Comparison of ENCODE assay signal across 8 mouse cellular contexts in genomic region chr15:99449751-99450280, GRCm38 (mm10). TPM values are rescaled to one million over a fixed set of nuclear protein-coding genes. Genes with fewer than 3 reads are reported as not detected.
DNase-seq lines count a peak whose midpoint lies in the region; ATAC-seq and TF ChIP-seq lines count a peak whose summit lies in the region.

No protein-coding gene starts in this region.

- no peak for ATAC-seq in lung, embryonic 14.5 days (ENCODE audit: insufficient read depth)
- no peak for ATAC-seq in forebrain, embryonic 16.5 days
- peak; percentile 67 for ATAC-seq in liver, postnatal 0 days

- 54% methylated on average over 8 of the region's 8 CpGs for WGBS in lung, embryonic 14.5 days
- 85% methylated on average over 8 of the region's 8 CpGs for WGBS in forebrain, embryonic 16.5 days
- 37% methylated on average over 8 of the region's 8 CpGs for WGBS in liver, postnatal 0 days (ENCODE audit: insufficient replicate concordance)

- H3K4me2 ChIP-seq in lung, embryonic 14.5 days, result 0 out of 2 replicates have a peak overlapping the region, but pooled peaks have one; percentile 27
- H3K4me2 ChIP-seq in forebrain, embryonic 16.5 days (ENCODE audit: low read length), result no peak overlapping the region
- 0 out of 2 replicates have a peak overlapping the region, but pooled peaks have one; percentile 18 for H3K4me2 ChIP-seq in liver, postnatal 0 days (ENCODE audit: low read depth, low read length)

- no peak overlapping the region for H3K4me3 ChIP-seq in lung, embryonic 14.5 days (ENCODE audit: low read depth, low read length)
- no peak overlapping the region for H3K4me3 ChIP-seq in forebrain, embryonic 16.5 days (replicated peaks; ENCODE audit: low read length)
- H3K4me3 ChIP-seq in liver, postnatal 0 days (ENCODE audit: low read depth, low read length), result no peak overlapping the region

- DNase-seq in adrenal gland, postnatal 14 days, result peak; percentile 73
- no peak for DNase-seq in adrenal gland, postnatal 25 days
- DNase-seq in lung, embryonic 14.5 days, result peak; percentile 40
- no peak for DNase-seq in lung, postnatal 36 days
- DNase-seq in liver, postnatal 0 days, result no peak
- DNase-seq in retina, postnatal 1 day, result no peak
- no peak for DNase-seq in retina, embryonic 14.5 days (ENCODE audit: low spot score)

- no peak for TF ChIP-seq CTCF in lung, embryonic 14.5 days (IDR thresholded peaks at IDR 0.05; ENCODE audit: low read depth)
- no peak for TF ChIP-seq CTCF in liver, postnatal 0 days (IDR thresholded peaks at IDR 0.05; ENCODE audit: low read depth)

- H3K36me3 ChIP-seq in lung, embryonic 14.5 days (ENCODE audit: insufficient read depth), result 0 out of 2 replicates have a peak, but pooled peaks cover 17% of the 10 kb centered on the region
- no peaks in the 10 kb centered on the region for H3K36me3 ChIP-seq in forebrain, embryonic 16.5 days (ENCODE audit: control insufficient read depth, insufficient read depth)
- H3K36me3 ChIP-seq in liver, postnatal 0 days (replicated peaks; ENCODE audit: insufficient read depth, low read length), result no peaks in the 10 kb centered on the region

- no peak for TF ChIP-seq EP300 in liver, postnatal 0 days (IDR thresholded peaks at IDR 0.05; ENCODE audit: low read depth)

- no peaks in the 10 kb centered on the region for H3K27me3 ChIP-seq in lung, embryonic 14.5 days (ENCODE audit: insufficient read depth, low read length)
- H3K27me3 ChIP-seq in forebrain, embryonic 16.5 days (replicated peaks; ENCODE audit: control insufficient read depth, insufficient read depth, low read length), result no peaks in the 10 kb centered on the region
- H3K27me3 ChIP-seq in liver, postnatal 0 days (ENCODE audit: insufficient read depth, low read length), result no peaks in the 10 kb centered on the region

- peaks cover 19% of the 10 kb centered on the region; the same call in 1 of the 2 replicates for H3K4me1 ChIP-seq in lung, embryonic 14.5 days (ENCODE audit: insufficient read depth)
- H3K4me1 ChIP-seq in forebrain, embryonic 16.5 days (replicated peaks; ENCODE audit: control insufficient read depth, insufficient read depth, low read length), result peaks cover 22% of the 10 kb centered on the region
- peaks cover 15% of the 10 kb centered on the region for H3K4me1 ChIP-seq in liver, postnatal 0 days (ENCODE audit: insufficient read depth)

- no peaks in the 10 kb centered on the region for H3K9me3 ChIP-seq in lung, embryonic 14.5 days (ENCODE audit: low read depth, low read length)
- no peaks in the 10 kb centered on the region for H3K9me3 ChIP-seq in forebrain, embryonic 16.5 days (ENCODE audit: control insufficient read depth, low read length)
- H3K9me3 ChIP-seq in liver, postnatal 0 days (ENCODE audit: low read length), result no peaks in the 10 kb centered on the region

- H3K9ac ChIP-seq in lung, embryonic 14.5 days, result no peak overlapping the region
- H3K9ac ChIP-seq in forebrain, embryonic 16.5 days (replicated peaks; ENCODE audit: low read depth, low read length), result no peak overlapping the region
- no peak overlapping the region for H3K9ac ChIP-seq in liver, postnatal 0 days (replicated peaks)

- H3K27ac ChIP-seq in lung, embryonic 14.5 days (ENCODE audit: low read depth), result peak overlapping the region; percentile 76
- H3K27ac ChIP-seq in forebrain, embryonic 16.5 days (ENCODE audit: low read length), result peak overlapping the region; percentile 2
- H3K27ac ChIP-seq in liver, postnatal 0 days (ENCODE audit: low read depth), result peak overlapping the region; percentile 39; the same call in 1 of the 2 replicates

RNA-seq across cellular contexts. Expression of gene Nckap5l, which starts 7.7 kb away (rescaled TPM):
- total RNA-seq in adrenal gland, postnatal 14 days (2021), result 25.6 and 29.0 TPM in 2 replicates
- 40.6 and 42.1 TPM in 2 replicates for total RNA-seq in adrenal gland, postnatal 25 days (2021)
- polyA plus RNA-seq in lung, embryonic 14.5 days (2014; fragmentation: Nextera tagmentation; extraction: Ambion mirVana), result 11.0 and 14.4 TPM in 2 replicates
- polyA plus RNA-seq in forebrain, embryonic 16.5 days (2015; fragmentation: Nextera tagmentation; extraction: Ambion mirVana), result 12.5 and 12.7 TPM in 2 replicates
- 0.49 and 0.53 TPM in 2 replicates for polyA plus RNA-seq in liver, postnatal 0 days (2015; fragmentation: Nextera tagmentation; extraction: Ambion mirVana)

RNA-seq across cellular contexts. Expression of gene Bcdin3d, which starts 24.7 kb away (rescaled TPM):
- total RNA-seq in adrenal gland, postnatal 14 days (2021), result 3.9 and 6.8 TPM in 2 replicates
- total RNA-seq in adrenal gland, postnatal 25 days (2021), result 6.2 and 7.7 TPM in 2 replicates
- polyA plus RNA-seq in lung, embryonic 14.5 days (2014; fragmentation: Nextera tagmentation; extraction: Ambion mirVana), result 13.2 and 16.1 TPM in 2 replicates
- 23.5 and 24.4 TPM in 2 replicates for polyA plus RNA-seq in forebrain, embryonic 16.5 days (2015; fragmentation: Nextera tagmentation; extraction: Ambion mirVana)
- polyA plus RNA-seq in liver, postnatal 0 days (2015; fragmentation: Nextera tagmentation; extraction: Ambion mirVana), result 4.7 and 4.9 TPM in 2 replicates

RNA-seq across cellular contexts. Expression of gene Tmbim6, which starts 57.1 kb away (rescaled TPM):
- total RNA-seq in adrenal gland, postnatal 14 days (2021), result 571 and 598 TPM in 2 replicates
- 719 and 813 TPM in 2 replicates for total RNA-seq in adrenal gland, postnatal 25 days (2021)
- polyA plus RNA-seq in lung, embryonic 14.5 days (2014; fragmentation: Nextera tagmentation; extraction: Ambion mirVana), result 327 and 339 TPM in 2 replicates
- 273 and 295 TPM in 2 replicates for polyA plus RNA-seq in forebrain, embryonic 16.5 days (2015; fragmentation: Nextera tagmentation; extraction: Ambion mirVana)
- 566 and 586 TPM in 2 replicates for polyA plus RNA-seq in liver, postnatal 0 days (2015; fragmentation: Nextera tagmentation; extraction: Ambion mirVana)

Comparison
In these comparisons a context has a peak if more than half of its experiments do, and no peak if none do; other contexts are left out.
1. DNase-seq: peak in adrenal gland, postnatal 14 days (single experiment) and lung, embryonic 14.5 days (single experiment); none in adrenal gland, postnatal 25 days (single experiment), lung, postnatal 36 days (single experiment), liver, postnatal 0 days (single experiment), retina, postnatal 1 day (single experiment) and retina, embryonic 14.5 days (single experiment).
2. H3K27ac ChIP-seq: peak in every context shown above with its lines; median percentile 76 in lung, embryonic 14.5 days; 39 in liver, postnatal 0 days; 2 in forebrain, embryonic 16.5 days.